Mouse (Mus musculus) naive thymus-derived CD4-positive, alpha-beta T cell, adult 2 months (primary cell): ENCODE results near the gene Cacnb1.

ENCODE experiments used
- DNase-seq: peaks from one replicate; pipeline ENCODE4 v3.0.0-alpha.2; 2011; ENCODE audit warnings: low read depth

The Cacnb1 gene

DNA sequence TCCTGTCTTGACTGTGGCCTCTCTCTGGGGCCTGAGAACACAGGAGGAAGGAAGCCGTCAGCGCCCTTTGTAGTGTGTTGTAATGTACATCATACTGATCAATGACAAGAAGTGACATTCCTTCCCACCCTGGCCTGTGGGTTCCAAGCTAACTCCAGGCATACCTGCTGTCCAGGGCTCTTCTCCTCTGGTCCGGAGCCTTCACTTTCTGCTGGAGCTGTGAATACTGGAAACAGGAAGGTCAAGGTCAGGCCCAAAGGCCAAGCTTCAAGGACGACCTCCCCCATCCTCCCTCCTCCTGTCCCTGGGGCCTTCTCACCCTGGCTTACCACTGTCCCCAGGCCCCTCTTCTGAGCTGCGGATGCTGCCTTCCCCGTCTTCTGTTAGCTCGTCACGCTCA, 18.1 kb upstream of the Cacnb1 start:
- no peak for DNase-seq

DNA sequence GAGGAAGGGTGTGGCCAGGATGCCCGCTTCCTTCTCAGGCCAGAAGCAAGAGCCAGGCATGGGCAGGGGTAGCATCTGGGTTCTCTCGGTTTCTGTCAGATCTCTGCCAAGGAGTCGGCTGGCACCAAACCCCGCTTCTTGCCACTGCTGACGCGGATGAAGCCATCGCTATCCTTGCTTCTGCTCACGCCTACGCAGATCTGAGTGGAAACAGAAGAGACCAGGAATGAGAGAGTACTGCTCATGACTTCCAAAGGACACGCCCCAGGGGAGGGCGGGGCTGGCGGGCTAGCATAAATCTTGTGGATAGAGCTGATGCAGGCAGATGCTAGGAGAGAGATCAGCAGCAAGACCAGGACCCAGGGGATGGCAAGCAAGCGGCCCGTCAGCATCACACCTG, 15.0 kb upstream of the Cacnb1 start:
- no peak for DNase-seq

DNA sequence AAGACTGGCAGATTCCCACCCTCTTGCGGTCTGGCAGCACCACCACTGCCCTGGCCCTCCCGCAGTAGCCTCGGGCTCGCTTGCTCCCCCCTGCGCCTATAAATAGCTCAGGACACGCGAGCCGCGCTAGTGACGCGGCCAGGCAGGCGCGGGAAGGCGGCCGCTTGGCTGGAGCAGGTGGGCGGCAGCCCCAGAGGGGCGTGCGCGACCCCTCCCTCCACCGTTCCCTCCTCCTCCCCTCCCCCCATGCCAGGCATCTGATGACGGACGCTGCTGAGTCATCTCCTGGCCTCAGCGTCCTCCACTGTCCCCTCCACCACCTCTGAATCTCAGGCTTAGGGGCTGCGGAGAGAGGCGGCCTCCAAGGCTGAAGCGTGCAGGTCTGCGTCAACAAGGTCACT, 13.1 kb upstream of the Cacnb1 start:
- DNase-seq, result no peak

DNA sequence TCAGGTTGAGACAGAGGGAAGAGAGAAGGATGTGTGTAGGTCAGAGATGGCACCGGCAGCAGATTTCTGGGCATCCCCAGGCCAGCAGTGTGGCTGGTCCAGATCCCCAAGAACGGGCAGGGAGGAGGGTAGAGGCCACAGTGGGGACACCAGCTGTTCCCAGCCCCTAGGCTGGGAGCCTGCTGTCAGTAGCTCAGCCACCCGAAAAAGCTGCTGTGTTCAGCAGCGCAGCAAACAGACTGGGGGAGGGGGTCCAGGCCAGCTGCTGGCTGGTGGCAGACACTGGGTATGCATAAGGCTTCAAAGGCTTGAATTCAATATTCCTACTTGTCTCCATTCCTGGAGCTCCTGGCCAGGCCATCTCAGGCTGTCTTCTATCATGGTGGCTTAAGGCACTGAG, 12.0 kb upstream of the Cacnb1 start:
- no peak for DNase-seq

DNA sequence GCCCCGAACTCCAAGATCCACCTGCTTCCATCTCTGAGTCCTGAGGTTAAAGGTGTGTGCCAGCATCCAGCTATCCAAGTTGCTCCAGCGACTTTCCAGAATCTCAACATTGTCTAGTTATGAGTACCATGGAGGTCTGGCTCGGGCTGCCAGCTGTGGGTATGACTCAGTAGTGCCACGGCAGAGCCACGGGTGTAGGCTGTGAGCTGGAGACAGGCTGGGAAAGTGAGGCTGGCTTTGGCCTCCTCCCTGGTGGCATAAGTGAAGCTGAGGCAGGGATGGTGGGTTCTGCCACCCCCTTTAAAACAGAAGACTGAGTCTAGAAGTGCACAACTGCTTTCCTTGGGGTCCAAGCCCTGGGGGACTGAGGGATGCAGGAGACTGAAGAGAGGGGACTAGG, 11.2 kb upstream of the Cacnb1 start:
- DNase-seq, result no peak

DNA sequence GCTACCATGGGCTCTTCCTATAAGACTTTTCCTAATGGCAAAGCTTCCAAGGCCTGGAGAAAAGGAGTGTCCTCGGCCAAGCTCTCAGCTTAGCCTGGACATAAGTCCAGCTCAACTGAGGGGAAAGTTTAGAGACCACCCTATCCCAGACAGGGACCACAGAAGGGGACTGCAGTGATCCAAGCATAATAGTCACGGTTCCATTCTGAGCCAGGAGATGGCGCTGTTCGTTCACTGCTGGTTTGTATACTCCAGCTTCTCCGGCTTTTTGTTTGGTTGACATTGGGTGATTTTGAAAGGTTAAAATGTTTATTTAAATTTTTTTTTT, 8.6 kb upstream of the Cacnb1 start:
- DNase-seq, result peak; percentile 87

DNA sequence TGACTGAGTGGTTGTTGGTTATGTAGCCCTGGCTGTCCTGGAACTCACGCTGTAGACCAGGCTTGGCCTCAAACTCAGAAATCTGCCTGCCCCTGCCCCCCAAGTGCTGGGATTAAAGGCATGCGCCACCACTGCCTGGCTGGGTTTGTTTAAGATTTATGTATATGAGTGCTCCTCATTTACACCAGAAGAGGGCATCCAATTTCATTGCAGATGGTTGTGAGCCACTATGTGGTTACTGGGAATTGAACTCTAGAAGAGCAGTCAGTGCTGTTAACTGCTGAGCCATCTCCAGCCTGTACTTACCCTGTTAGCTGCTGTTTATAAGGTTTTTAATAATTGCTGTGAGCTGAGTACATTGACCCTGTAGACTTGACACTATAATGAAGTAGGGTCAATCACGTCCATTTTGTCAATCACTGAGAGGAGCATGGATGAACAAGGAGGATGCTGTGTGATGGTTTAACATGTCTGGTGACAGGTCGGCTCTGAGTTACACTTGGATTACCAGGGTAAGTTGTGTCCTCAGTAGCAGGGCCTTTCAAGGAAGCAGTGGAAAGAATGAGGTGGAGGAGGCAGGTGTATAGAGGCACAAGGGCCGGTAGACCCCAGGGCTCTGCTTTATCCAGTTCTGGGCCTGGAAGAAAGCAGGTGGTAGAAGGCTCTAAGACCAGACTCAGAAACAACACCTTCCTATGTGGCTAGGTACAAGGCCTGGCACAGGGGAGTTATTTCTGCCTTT, 8.0 kb upstream of the Cacnb1 start:
- peak; percentile 51 for DNase-seq

DNA sequence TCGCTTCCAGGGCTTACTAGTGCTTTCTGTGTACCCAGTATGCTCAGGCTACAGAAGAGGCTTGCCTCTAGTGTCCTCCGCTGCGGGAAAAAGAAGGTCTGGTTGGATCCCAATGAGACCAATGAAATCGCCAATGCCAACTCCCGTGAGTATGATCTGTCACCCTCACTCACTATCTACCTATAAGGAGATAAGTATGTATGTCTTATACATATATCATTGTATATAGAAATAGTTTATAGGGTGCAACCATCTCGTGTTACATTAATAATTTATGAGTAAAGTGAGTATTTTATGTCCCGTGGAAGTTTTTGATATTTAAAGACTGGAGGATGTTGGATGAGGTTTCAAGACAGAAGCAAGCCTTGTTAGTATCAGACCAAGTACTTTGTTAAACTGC, 5.0 kb upstream of the Cacnb1 start:
- no peak for DNase-seq

DNA sequence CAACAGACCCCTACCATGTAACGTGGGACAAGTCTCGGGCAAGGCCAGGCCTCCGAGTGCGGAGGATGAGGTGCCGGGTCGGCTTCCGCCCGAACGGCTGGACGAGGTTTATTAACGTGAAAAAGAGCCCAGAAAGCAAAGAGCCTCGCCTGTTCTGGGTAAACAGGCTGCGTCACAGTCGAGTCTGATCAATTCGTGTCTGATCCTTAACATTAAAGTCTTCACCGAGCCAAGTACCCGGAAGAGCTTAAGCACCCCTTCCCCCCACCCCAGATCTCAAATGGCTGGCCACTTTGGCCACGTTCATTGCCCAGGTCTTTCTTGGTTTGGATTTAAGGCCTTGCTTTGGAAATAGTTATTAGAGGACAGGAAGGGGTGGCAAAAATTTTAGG, 4.5 kb upstream of the Cacnb1 start:
- no peak for DNase-seq

DNA sequence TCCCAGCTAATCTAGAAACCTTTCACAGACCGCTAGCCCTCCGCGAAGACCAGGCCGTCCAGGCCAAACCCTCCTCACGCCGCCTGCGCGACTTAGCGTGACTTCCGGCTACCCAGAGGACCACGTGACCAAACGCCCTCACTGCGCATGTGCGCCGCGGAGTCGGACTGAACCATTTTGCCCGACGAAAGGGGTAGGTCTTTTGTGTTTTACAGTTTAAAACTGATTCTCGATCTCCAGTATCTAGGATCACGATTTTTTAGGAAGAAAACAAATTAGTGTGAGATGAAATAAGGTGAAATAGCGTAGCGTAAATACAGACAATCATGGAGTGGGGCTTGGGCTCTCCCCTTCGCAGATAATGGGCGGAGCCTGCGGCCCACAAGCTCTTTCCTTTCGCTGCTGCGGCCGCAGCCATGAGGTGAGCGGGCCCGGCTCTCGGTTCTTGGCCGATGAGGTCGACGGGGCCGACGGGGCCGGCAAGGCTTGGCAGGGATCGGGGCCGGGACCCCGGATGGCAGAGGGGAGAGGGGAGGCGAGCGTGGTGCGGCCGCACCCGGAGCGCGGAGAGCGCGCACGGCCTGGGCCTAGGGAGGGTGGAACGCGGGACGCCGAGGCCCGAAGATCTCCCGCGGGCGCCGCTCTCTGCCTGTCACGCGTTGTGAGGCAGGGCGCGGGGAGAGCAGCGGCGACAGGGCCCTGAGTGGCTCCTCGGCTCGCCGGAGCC, 3.9 kb upstream of the Cacnb1 start, which contains the start of gene Rpl19:
Rpl19 (plus strand) TSS at position 141 of the 727 bp plus-strand sequence.
- peak; percentile 96 for DNase-seq

DNA sequence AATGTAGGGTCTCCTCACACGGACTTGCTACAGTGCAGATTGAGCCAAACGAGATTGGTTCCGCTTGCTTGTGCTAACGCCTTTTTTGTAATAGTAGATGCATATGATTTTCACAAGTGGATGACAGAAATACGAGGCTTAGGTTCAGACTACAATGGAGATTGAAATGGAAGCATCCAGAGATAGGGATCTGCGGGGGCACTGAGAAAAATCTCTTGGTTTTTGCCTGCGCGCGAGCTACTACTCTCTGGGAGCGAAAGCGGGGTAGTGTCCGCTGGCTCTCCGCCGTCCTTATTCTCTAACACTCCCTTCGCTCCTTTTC, 3.4 kb upstream of the Cacnb1 start:
- DNase-seq, result no peak

DNA sequence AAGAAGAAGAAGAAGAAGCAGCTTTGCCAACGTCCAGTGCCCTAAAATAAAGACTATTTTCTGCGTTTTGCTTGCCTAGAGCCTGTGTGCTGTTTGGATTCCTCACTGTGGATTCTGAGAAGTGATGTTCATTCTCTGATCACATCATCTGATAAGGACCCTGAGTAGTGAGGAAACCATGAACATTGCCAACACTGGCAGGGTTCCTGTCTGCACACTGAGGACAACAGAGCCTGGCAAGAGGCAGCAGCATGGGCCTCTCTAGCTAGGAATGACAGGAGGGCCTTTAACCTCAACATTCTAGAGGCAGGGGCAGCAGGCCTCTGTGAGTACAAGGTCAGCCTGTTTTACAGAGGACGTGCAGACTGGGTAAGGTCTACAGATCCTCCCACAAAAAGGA, 1.7 kb upstream of the Cacnb1 start:
- no peak for DNase-seq

DNA sequence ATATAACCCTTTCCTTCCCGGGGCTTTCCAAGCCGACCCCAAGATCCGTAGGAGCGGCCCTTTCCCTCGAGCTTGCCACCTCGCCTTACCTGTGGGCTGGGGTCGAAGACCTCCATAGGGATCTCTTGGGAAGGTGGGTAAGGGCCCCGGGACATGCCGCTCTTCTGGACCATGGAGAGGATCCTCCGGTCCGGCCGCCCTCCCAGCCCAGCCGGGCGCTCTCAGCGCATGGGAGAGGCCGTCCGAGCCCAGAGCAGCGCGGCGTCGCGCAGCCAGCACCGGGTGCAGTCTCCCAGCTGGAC, 630 bp downstream of the Cacnb1 start:
- no peak for DNase-seq

DNA sequence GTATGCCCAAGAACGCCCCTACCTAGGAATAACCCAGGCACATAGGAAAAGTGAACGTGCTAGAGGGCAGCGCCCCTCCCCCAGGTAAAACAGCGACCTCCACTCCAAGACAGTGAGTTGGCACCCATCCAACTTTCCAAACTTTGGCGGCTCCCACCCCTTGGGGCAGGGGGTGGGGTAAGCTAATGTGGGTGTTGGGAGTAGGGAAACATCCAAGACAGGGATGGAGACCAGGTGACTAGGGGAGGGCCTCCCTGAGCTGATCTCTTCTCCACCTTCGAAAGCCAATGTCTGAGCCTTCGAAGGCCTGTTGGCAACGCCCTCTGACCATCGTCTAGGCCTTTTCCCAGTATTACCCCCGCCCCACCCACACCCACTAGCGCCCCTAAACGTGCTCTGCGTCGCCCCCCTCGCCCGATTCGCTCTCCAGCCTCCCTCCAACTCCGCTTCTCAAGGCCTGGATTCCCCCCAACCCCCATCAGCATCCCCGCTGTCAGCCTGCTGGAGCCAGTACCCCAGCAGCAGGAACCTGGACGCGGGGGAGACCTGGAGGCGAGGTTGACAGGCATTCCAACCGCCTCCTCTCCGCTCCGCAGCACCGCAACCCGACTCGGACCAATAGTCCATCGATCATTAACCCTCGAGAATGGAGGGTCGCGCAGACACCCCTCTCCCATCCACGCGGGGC, 1.1 kb downstream of the Cacnb1 start:
- peak; percentile 43 for DNase-seq

DNA sequence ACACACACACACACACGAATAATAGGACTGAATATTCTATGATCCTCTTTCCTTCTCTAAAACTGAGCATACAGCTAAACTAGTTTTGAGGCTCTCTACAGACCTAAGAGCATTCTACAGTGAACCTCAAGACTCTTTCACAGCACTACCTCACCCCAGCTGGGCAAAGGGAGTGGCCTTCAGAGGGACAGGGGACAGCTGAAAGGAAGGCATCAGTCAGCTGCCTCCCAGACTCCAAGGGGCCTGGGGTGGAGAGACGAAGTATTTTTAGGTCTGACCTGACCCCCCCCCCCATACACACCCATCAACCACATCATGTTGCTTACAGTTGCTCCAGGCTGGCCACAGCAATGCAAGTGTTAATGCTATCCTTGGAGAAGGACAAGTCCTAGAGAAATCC, 1.7 kb downstream of the Cacnb1 start:
- no peak for DNase-seq

DNA sequence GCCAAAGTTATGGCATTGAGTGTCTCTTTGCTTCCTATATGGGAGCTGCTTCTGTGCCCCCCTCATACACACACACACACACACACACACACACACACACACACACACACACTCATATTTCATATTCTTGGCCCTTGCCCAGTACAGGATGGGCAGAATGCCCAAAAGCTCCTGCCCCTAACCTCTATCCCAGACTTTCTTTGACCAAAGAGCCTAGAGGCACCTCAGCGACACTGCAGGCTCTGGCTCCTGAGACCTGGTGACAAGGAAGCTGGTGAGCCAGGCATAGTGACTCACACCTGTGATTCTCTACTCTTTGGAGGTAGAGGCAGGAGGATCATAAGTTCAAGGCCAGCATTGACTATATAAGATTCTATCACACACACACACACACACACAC, 2.1 kb downstream of the Cacnb1 start:
- DNase-seq, result peak; percentile 47

DNA sequence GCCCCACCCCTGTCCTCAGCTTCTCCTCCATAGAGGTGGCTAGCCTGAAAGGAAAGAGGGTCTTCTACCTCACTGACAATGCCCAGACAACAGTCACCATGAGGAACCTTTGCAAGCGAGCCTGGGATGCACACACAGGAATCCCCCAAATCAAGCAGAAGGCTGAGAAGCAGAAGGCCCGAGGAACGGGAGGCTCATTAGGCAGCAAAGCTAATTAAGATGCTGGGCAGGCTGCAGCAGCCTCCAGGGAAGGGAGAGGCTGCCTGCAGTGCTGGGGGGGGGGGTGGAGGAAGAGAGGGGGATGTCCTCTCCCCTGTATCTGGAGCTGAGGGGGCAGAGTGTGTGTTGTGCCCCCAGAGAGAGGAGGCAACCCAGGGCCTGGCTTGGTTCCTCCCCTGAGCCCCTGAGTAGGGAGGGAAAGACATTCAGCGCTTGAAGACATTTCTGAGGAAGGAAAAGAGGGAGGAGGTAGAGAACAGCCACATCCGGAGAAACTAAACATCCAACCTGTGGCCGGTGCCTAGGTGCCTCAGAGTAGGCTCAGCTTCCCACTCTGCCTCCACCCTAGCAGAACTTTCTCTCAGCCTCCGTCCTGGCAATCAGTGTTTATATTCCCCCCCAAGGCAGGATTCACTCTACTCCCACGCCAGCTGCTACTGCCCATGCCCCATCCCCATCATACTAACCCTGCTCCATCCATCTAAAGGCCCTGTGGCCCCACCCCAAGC, 2.8 kb downstream of the Cacnb1 start:
- peak; percentile 64 for DNase-seq

DNA sequence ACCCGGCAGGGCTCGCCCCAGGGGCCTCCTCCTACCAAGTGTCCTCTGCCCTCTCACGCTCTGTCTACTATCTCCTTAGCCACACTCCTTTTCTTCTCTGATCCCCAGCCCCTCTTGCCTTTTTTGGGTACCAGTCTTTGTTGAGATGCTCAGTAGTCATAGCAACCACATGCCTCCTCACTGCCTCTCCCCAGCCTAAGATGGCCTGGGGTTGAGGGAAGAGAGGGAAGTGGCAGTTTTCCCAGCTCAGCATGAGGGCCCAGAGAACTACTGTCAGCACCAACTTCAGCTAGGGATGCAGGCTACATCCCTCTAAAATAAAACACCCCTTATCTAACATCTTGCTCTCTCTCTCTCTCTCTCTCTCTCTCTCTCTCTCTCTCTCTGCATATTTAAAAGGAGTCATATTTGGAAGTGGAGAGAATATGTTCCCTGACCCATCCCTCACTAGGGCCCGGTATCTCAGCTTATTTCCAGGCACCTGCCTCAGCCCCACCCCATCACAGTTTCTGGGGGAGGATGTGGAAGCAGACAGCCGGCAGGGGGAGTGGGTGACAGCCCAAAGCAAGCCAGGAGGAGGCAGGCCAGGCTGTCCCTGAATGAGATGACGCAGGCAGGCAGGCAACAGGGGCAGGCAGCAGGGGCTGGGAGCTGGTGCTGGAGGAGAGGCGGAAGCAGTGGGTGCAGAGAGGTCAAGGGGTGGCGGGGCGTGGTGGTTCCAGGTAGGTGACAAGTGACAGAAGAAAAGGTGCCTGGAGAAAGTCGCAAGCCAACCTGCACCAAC, 3.8 kb downstream of the Cacnb1 start:
- peak; percentile 76 for DNase-seq

DNA sequence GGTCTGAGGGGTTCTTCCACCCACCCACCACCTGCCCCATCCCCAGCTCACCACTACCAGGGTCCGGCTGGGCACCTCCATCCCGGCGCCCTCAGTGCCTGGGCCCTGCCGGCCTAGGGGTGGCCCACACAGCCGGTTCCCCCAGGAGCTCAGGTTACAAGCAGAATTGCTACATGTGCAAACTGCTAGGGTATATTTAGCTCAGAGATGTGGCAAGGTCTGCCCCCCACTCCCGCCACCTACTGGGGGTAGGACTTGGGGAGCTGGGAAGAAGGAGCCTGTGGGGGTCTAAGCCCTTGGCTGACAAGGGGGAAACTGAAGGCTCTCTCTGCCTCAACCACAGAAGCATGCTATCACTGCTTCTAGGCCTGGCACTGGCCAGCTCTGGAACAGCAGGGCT, 4.6 kb downstream of the Cacnb1 start:
- DNase-seq, result no peak

DNA sequence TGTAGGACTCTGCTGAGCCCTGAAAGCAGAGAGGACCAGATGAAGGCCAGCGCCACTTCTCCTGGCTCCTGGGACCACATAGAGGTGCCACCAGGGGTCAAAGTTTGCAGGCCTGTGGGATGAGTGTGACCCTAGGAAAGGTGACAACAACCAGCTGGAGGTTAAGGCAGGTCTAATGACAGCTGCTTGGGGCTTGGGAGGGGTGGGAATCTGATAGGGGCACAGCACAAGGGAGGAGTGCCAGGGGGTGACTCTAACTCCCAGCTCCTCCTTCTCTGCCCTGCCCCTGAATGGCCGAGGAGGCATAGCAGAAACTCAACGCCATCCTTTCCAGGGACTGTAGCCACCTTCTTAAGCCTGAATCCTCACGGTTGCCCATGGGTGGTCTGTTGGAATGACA, 6.0 kb downstream of the Cacnb1 start:
- no peak for DNase-seq

DNA sequence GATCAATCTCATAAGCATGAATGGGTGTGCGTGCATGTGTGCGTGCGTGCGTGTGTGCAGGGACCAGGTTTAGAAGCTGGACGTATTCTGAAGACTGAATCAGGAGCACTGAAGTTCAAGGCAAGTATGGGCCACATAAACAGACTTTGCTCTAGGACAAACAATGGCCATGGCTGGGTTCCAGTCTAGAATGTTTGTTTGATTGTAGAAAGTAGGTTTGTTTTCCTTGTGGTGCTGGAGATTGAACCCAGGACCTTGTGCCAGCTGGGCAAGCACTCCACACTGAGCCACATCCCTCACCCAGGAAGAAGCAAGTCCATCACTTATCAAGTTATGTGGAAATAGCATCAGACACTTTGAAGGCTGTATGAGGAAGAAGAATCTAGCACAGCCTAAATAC, 6.7 kb downstream of the Cacnb1 start:
- no peak for DNase-seq

DNA sequence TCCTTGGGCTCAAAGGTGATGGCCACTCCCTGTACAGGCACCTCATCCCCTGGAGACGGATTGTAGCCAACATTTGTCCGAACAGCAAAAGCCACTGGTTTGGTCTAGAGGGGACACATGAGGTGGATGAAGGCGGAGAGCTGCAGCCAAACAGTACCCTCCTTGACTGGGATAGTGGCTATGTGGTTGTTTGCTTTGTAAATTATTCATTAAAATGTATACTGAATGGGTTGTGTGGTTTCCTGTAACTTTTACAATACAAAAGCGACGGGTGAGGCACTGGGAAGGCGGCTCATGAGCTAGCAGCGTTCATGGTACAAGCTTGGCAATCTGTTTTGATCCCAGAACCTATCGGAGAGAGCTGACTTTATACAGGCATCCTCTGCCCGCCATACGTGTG, 10.0 kb downstream of the Cacnb1 start:
- no peak for DNase-seq
